8 mouse cellular contexts compared by ENCODE assay signal in genomic region chr10:44529218-44530066, GRCm38 (mm10). TPM values are rescaled to one million over a fixed set of nuclear protein-coding genes. Genes with fewer than 3 reads are reported as not detected.
DNase-seq lines count a peak whose midpoint lies in the region; ATAC-seq lines count a peak whose summit lies in the region.

No protein-coding gene starts in this region.

- H3K4me3 ChIP-seq in hindbrain, embryonic 13.5 days: peak overlapping the region; percentile 52

- ATAC-seq in hindbrain, embryonic 13.5 days (ENCODE audit: low FRiP score): peak; percentile 99

- under 1% methylated on average over 42 of the region's 42 CpGs for WGBS in hindbrain, embryonic 13.5 days

- no peak overlapping the region for H3K27ac ChIP-seq in hindbrain, embryonic 13.5 days

- H3K9me3 ChIP-seq in hindbrain, embryonic 13.5 days: no peaks in the 10 kb centered on the region

- H3K4me2 ChIP-seq in hindbrain, embryonic 13.5 days: peak overlapping the region; percentile 78

- H3K4me1 ChIP-seq in hindbrain, embryonic 13.5 days (replicated peaks): peaks cover 19% of the 10 kb centered on the region

- DNase-seq in R1 (ENCODE audit: low read depth, low spot score): peak; percentile 90
- DNase-seq in cerebellum, postnatal 14 days: peak; percentile 79 to 82
- peak; percentile 22 to 41 for DNase-seq in frontal cortex, postnatal 14 days (ENCODE audit: low spot score in 2 of 2)
- DNase-seq in layer of hippocampus, postnatal 36 days: peak; percentile 20 to 45
- DNase-seq in lung, postnatal 36 days: peak; percentile 94
- DNase-seq in retina, embryonic 14.5 days (ENCODE audit: low spot score): peak; percentile 88
- DNase-seq in thymus, postnatal 4 days: peak; percentile 93

- H3K36me3 ChIP-seq in hindbrain, embryonic 13.5 days: no peaks in the 10 kb centered on the region

- peaks cover 73% of the 10 kb centered on the region for H3K27me3 ChIP-seq in hindbrain, embryonic 13.5 days

- H3K9ac ChIP-seq in hindbrain, embryonic 13.5 days: peak overlapping the region; percentile 65

RNA-seq across cellular contexts. Expression of gene Prdm1, which starts 1.1 kb away (rescaled TPM):
- polyA plus RNA-seq in hindbrain, embryonic 13.5 days (2015; fragmentation: Nextera tagmentation; extraction: Ambion mirVana): 0.47 and 0.75 TPM in 2 replicates
- total RNA-seq in layer of hippocampus, postnatal 36 days (2021): under 1 TPM; 0.53 to 0.85 TPM

Comparison
In these comparisons a context has a peak if more than half of its experiments do, and no peak if none do; other contexts are left out.
1. DNase-seq: peak in every context shown above with its lines; median percentile 94 in lung, postnatal 36 days; 93 in thymus, postnatal 4 days; 90 in R1; 88 in retina, embryonic 14.5 days; 80 in cerebellum, postnatal 14 days; 32 in layer of hippocampus, postnatal 36 days; 32 in frontal cortex, postnatal 14 days.